In genomic region chr2:157986235-157986634, GRCm38 (mm10) we compare ENCODE assay signal across 17 mouse cellular contexts. TPM values are rescaled to one million over a fixed set of nuclear protein-coding genes. Genes with fewer than 3 reads are reported as not detected.
DNase-seq lines count a peak whose midpoint lies in the region; ATAC-seq and TF ChIP-seq lines count a peak whose summit lies in the region.
"Had no signal": no experiment of that assay in that cellular context is flagged by ENCODE, and none has a peak within 500 bp of the region (broad histone marks: within the 10 kb centered on the region; RNA-seq: fewer than 3 reads in every experiment).

No protein-coding gene starts in this region.

- no peak overlapping the region for H3K4me2 ChIP-seq in forebrain, embryonic 14.5 days (ENCODE audit: low read length)
- no peak overlapping the region for H3K4me2 ChIP-seq in hindbrain, embryonic 13.5 days
- no peak overlapping the region for H3K4me2 ChIP-seq in midbrain, postnatal 0 days (ENCODE audit: low read depth, low read length, poor library complexity, severe bottlenecking)
- H3K4me2 ChIP-seq in kidney, embryonic 15.5 days = no peak overlapping the region
- H3K4me2 ChIP-seq: intestine, embryonic 15.5 days; neural tube, embryonic 13.5 days had no signal

- H3K27me3 ChIP-seq in forebrain, embryonic 14.5 days (replicated peaks; ENCODE audit: control insufficient read depth, insufficient read depth, low read length) = no peaks in the 10 kb centered on the region
- H3K27me3 ChIP-seq in forebrain, embryonic 10.5 days (ENCODE audit: poor library complexity, severe bottlenecking) = no peaks in the 10 kb centered on the region
- no peaks in the 10 kb centered on the region for H3K27me3 ChIP-seq in hindbrain, embryonic 13.5 days
- no peaks in the 10 kb centered on the region for H3K27me3 ChIP-seq in midbrain, postnatal 0 days (ENCODE audit: insufficient read depth, low read length)
- no peaks in the 10 kb centered on the region for H3K27me3 ChIP-seq in kidney, embryonic 15.5 days
- H3K27me3 ChIP-seq: intestine, embryonic 15.5 days; neural tube, embryonic 13.5 days had no signal

- peaks cover 13% of the 10 kb centered on the region for H3K36me3 ChIP-seq in forebrain, embryonic 14.5 days (ENCODE audit: control insufficient read depth, insufficient read depth, low read length)
- peaks cover 76% of the 10 kb centered on the region for H3K36me3 ChIP-seq in forebrain, embryonic 10.5 days (replicated peaks)
- peaks cover 9% of the 10 kb centered on the region for H3K36me3 ChIP-seq in hindbrain, embryonic 13.5 days
- no peaks in the 10 kb centered on the region for H3K36me3 ChIP-seq in midbrain, postnatal 0 days (ENCODE audit: insufficient read depth, low read length)
- H3K36me3 ChIP-seq in kidney, embryonic 15.5 days = peaks cover 37% of the 10 kb centered on the region

- ATAC-seq in forebrain, embryonic 14.5 days = no peak
- ATAC-seq in hindbrain, embryonic 13.5 days (ENCODE audit: low FRiP score) = no peak
- peak; percentile 47; the same call in 1 of the 2 replicates for ATAC-seq in midbrain, postnatal 0 days (ENCODE audit: low FRiP score)
- ATAC-seq in kidney, embryonic 15.5 days (replicated peaks; ENCODE audit: low FRiP score) = no peak
- ATAC-seq: intestine, embryonic 15.5 days; lung, postnatal 0 days had no signal

- WGBS in forebrain, embryonic 14.5 days = 84% methylated on average over 6 of the region's 6 CpGs
- WGBS in forebrain, embryonic 10.5 days = 93% methylated on average over 6 of the region's 6 CpGs
- 74% methylated on average over 6 of the region's 6 CpGs for WGBS in hindbrain, embryonic 13.5 days
- WGBS in midbrain, postnatal 0 days = 33% methylated on average over 6 of the region's 6 CpGs
- 85% methylated on average over 6 of the region's 6 CpGs for WGBS in kidney, embryonic 15.5 days

- no peak overlapping the region for H3K9ac ChIP-seq in forebrain, embryonic 14.5 days (ENCODE audit: low read length)
- H3K9ac ChIP-seq in hindbrain, embryonic 13.5 days = peak overlapping the region; percentile 20; the same call in 1 of the 2 replicates
- H3K9ac ChIP-seq in midbrain, postnatal 0 days (replicated peaks; ENCODE audit: low read length, poor library complexity, severe bottlenecking) = no peak overlapping the region; the same call in 1 of the 2 replicates
- H3K9ac ChIP-seq in kidney, embryonic 15.5 days = no peak overlapping the region
- H3K9ac ChIP-seq: intestine, embryonic 15.5 days; neural tube, embryonic 13.5 days had no signal

- DNase-seq in forebrain, embryonic 14.5 days (ENCODE audit: low spot score) = peak; percentile 19
- DNase-seq in forebrain, embryonic 10.5 days (ENCODE audit: extremely low spot score, low spot score) = no peak
- DNase-seq in left cerebral cortex, adult 2 months (ENCODE audit: extremely low spot score in 1 of 2, low spot score in 2 of 2) = no peak
- DNase-seq in left cerebral cortex, postnatal 10 days (ENCODE audit: extremely low spot score in 1 of 2, low spot score in 2 of 2) = no peak
- DNase-seq in midbrain, postnatal 0 days (ENCODE audit: low spot score) = peak; percentile 27
- DNase-seq in adrenal gland, postnatal 25 days = no peak
- DNase-seq: adrenal gland, postnatal 10 days; gastrocnemius, adult 2 months; heart, postnatal 36 days; kidney, postnatal 4 days; liver had no signal

- H3K27ac ChIP-seq in forebrain, embryonic 14.5 days (ENCODE audit: low read depth, low read length) = 0 out of 2 replicates have a peak overlapping the region, but pooled peaks have one; percentile 14
- H3K27ac ChIP-seq in forebrain, embryonic 10.5 days = no peak overlapping the region
- H3K27ac ChIP-seq in left cerebral cortex, adult 2 months = peak overlapping the region; percentile 33
- H3K27ac ChIP-seq in hindbrain, embryonic 13.5 days = peak overlapping the region; percentile 60; the same call in 1 of the 2 replicates
- H3K27ac ChIP-seq in midbrain, postnatal 0 days (ENCODE audit: low read depth, low read length) = peak overlapping the region; percentile 84
- no peak overlapping the region for H3K27ac ChIP-seq in kidney, embryonic 15.5 days
- H3K27ac ChIP-seq: gastrocnemius, adult 2 months; intestine, embryonic 15.5 days had no signal

- peaks cover 6% of the 10 kb centered on the region for H3K4me1 ChIP-seq in forebrain, embryonic 14.5 days (ENCODE audit: control insufficient read depth, insufficient read depth, low read length)
- no peaks in the 10 kb centered on the region for H3K4me1 ChIP-seq in forebrain, embryonic 10.5 days
- peaks cover 60% of the 10 kb centered on the region for H3K4me1 ChIP-seq in hindbrain, embryonic 13.5 days (replicated peaks)
- H3K4me1 ChIP-seq in midbrain, postnatal 0 days (ENCODE audit: insufficient read depth, low read length) = peaks cover 10% of the 10 kb centered on the region; the same call in 1 of the 2 replicates
- H3K4me1 ChIP-seq in kidney, embryonic 15.5 days = peaks cover 11% of the 10 kb centered on the region

- intact Hi-C loops in left cerebral cortex, adult 2 months (cut with DNase I) = no loop called here
- intact Hi-C loops in left cerebral cortex, postnatal 10 days (cut with DNase I) = no loop called here

- H3K9me3 ChIP-seq in forebrain, embryonic 14.5 days (replicated peaks; ENCODE audit: control insufficient read depth, low read length) = no peaks in the 10 kb centered on the region
- H3K9me3 ChIP-seq in forebrain, embryonic 10.5 days = no peaks in the 10 kb centered on the region
- H3K9me3 ChIP-seq in hindbrain, embryonic 13.5 days = no peaks in the 10 kb centered on the region
- H3K9me3 ChIP-seq in midbrain, postnatal 0 days (ENCODE audit: low read length) = no peaks in the 10 kb centered on the region
- no peaks in the 10 kb centered on the region for H3K9me3 ChIP-seq in kidney, embryonic 15.5 days (replicated peaks)
- H3K9me3 ChIP-seq: intestine, embryonic 15.5 days; neural tube, embryonic 13.5 days had no signal

- no peak overlapping the region for H3K4me3 ChIP-seq in forebrain, embryonic 14.5 days (ENCODE audit: low read depth, low read length)
- no peak overlapping the region for H3K4me3 ChIP-seq in forebrain, embryonic 10.5 days
- no peak overlapping the region for H3K4me3 ChIP-seq in left cerebral cortex, adult 2 months
- H3K4me3 ChIP-seq in hindbrain, embryonic 13.5 days = no peak overlapping the region
- H3K4me3 ChIP-seq in midbrain, postnatal 0 days (ENCODE audit: low read depth, low read length) = no peak overlapping the region
- no peak overlapping the region for H3K4me3 ChIP-seq in kidney, embryonic 15.5 days (replicated peaks)
- H3K4me3 ChIP-seq: erythroblast, embryonic 14.5 days; gastrocnemius, adult 2 months; intestine, embryonic 15.5 days; neural tube, embryonic 13.5 days had no signal

- TF ChIP-seq CTCF in left cerebral cortex, adult 2 months (IDR thresholded peaks at IDR 0.05) = no peak
- TF ChIP-seq CTCF in midbrain, postnatal 0 days (IDR thresholded peaks at IDR 0.05) = no peak

RNA-seq across cellular contexts. Expression of gene Tti1, which starts 42.0 kb away (rescaled TPM):
- 17.5 and 17.6 TPM in 2 replicates for polyA plus RNA-seq in forebrain, embryonic 14.5 days (2014; fragmentation: Nextera tagmentation; extraction: Ambion mirVana)
- 44.4 and 44.7 TPM in 2 replicates for polyA plus RNA-seq in forebrain, embryonic 10.5 days (2016; fragmentation: Nextera tagmentation; extraction: Ambion mirVana)
- 10 to 100 TPM; 20.6 to 22.7 TPM for total RNA-seq in left cerebral cortex, adult 2 months (2021)
- 10 to 100 TPM; 16.0 to 17.2 TPM for total RNA-seq in left cerebral cortex, postnatal 10 days (2021)
- 17.7 and 18.5 TPM in 2 replicates for polyA plus RNA-seq in hindbrain, embryonic 13.5 days (2015; fragmentation: Nextera tagmentation; extraction: Ambion mirVana)
- total RNA-seq in midbrain, postnatal 0 days (2014; rRNA removed) = 13.5 and 20.0 TPM in 2 replicates
- polyA plus RNA-seq in midbrain, postnatal 0 days (2015; fragmentation: Nextera tagmentation; extraction: Ambion mirVana) = 9.2 and 11.0 TPM in 2 replicates
- 28.1 and 29.8 TPM in 2 replicates for polyA plus RNA-seq in kidney, embryonic 15.5 days (2015; fragmentation: Nextera tagmentation; extraction: Ambion mirVana)
- 20.2 and 26.3 TPM in 2 replicates for total RNA-seq in adrenal gland, postnatal 25 days (2021)

RNA-seq across cellular contexts. Expression of gene Rprd1b, which starts 42.1 kb away (rescaled TPM):
- polyA plus RNA-seq in forebrain, embryonic 14.5 days (2014; fragmentation: Nextera tagmentation; extraction: Ambion mirVana) = 31.1 and 37.7 TPM in 2 replicates
- polyA plus RNA-seq in forebrain, embryonic 10.5 days (2016; fragmentation: Nextera tagmentation; extraction: Ambion mirVana) = 58.1 and 59.3 TPM in 2 replicates
- 10 to 100 TPM; 58.3 to 61.4 TPM for total RNA-seq in left cerebral cortex, adult 2 months (2021)
- 10 to 100 TPM; 37.3 to 39.1 TPM for total RNA-seq in left cerebral cortex, postnatal 10 days (2021)
- polyA plus RNA-seq in hindbrain, embryonic 13.5 days (2015; fragmentation: Nextera tagmentation; extraction: Ambion mirVana) = 37.3 and 39.8 TPM in 2 replicates
- total RNA-seq in midbrain, postnatal 0 days (2014; rRNA removed) = 20.8 and 64.5 TPM in 2 replicates
- 19.0 and 20.5 TPM in 2 replicates for polyA plus RNA-seq in midbrain, postnatal 0 days (2015; fragmentation: Nextera tagmentation; extraction: Ambion mirVana)
- polyA plus RNA-seq in kidney, embryonic 15.5 days (2015; fragmentation: Nextera tagmentation; extraction: Ambion mirVana) = 44.8 and 48.9 TPM in 2 replicates
- 31.0 and 32.6 TPM in 2 replicates for total RNA-seq in adrenal gland, postnatal 25 days (2021)

Comparison
In these comparisons a context has a peak if more than half of its experiments do, and no peak if none do; other contexts are left out.
1. DNase-seq: peak in forebrain, embryonic 14.5 days (single experiment) and midbrain, postnatal 0 days (single experiment); none in forebrain, embryonic 10.5 days (single experiment), left cerebral cortex, adult 2 months (0 of 2), left cerebral cortex, postnatal 10 days (0 of 2) and adrenal gland, postnatal 25 days (single experiment).
2. H3K27ac ChIP-seq: peak in forebrain, embryonic 14.5 days (single experiment), left cerebral cortex, adult 2 months (single experiment), hindbrain, embryonic 13.5 days (single experiment) and midbrain, postnatal 0 days (single experiment); none in forebrain, embryonic 10.5 days (single experiment) and kidney, embryonic 15.5 days (single experiment).